Mouse (Mus musculus) CH12.LX (cell line): Measurements from ENCODE around the gene Cers6. TPM values are rescaled to one million over a fixed set of nuclear protein-coding genes. Genes with fewer than 3 reads are reported as not detected.

Source experiments
- DNase-seq: peaks from one replicate; pipeline ENCODE4 v3.0.0-alpha.2; 2013; ENCODE audit errors: extremely low read depth
- H3K27ac ChIP-seq: 2 replicates; pipeline ENCODE4 v1.5.1; 2012; ENCODE audit warnings: low read depth, mild to moderate bottlenecking, control low read depth, moderate library complexity; ENCODE audit not compliant: insufficient read depth
- H3K27me3 ChIP-seq: replicated peaks from 2 replicates; pipeline ENCODE3; 2012; ENCODE audit warnings: inconsistent platforms
- H3K36me3 ChIP-seq, 2 experiments: replicated peaks in 1 of 2; 2 replicates each; pipeline versions ENCODE3 to v1.6.1; 2012; ENCODE audit warnings: inconsistent platforms in 1 of 2, low read length in 1 of 2, mild to moderate bottlenecking in 1 of 2, mixed read lengths in 1 of 2, moderate library complexity in 1 of 2; ENCODE audit not compliant: control insufficient read depth in 1 of 2, insufficient read depth in 1 of 2
- H3K4me1 ChIP-seq, 2 experiments: 2 replicates each; pipeline ENCODE4 v1.6.1; 2012; ENCODE audit warnings: inconsistent platforms in 1 of 2, moderate library complexity in 1 of 2; ENCODE audit not compliant: insufficient read depth in 2 of 2, control insufficient read depth in 1 of 2
- H3K4me2 ChIP-seq: 2 replicates; pipeline ENCODE4 v1.6.1; 2012; ENCODE audit warnings: low read depth, mild to moderate bottlenecking, control low read depth; ENCODE audit not compliant: poor library complexity, insufficient read depth, severe bottlenecking
- H3K4me3 ChIP-seq, 3 experiments: fragments of 150-350 bp in 1 of 3; sonication (generic) in 1 of 3; replicated peaks in 1 of 3; 2 replicates each; pipeline versions ENCODE3 to v1.5.1; 2011 to 2012; ENCODE audit warnings: low read depth in 2 of 3, low read length in 2 of 3, mild to moderate bottlenecking in 2 of 3, moderate library complexity in 2 of 3, control low read depth in 1 of 3, improper control_type of control experiment in 1 of 3, inconsistent platforms in 1 of 3, mixed read lengths in 1 of 3; ENCODE audit not compliant: poor library complexity in 1 of 3
- H3K79me2 ChIP-seq: replicated peaks from 2 replicates; pipeline ENCODE4 v1.6.1; 2012; ENCODE audit warnings: mild to moderate bottlenecking, moderate library complexity; ENCODE audit not compliant: control insufficient read depth, poor library complexity, insufficient read depth, severe bottlenecking; ENCODE audit errors: extremely low read depth
- H3K9ac ChIP-seq: 2 replicates; pipeline ENCODE4 v1.6.1; 2012; ENCODE audit warnings: low read depth, mild to moderate bottlenecking, control low read depth, moderate library complexity; ENCODE audit not compliant: insufficient read depth
- H3K9me3 ChIP-seq: replicated peaks from 2 replicates; pipeline ENCODE3; 2012; ENCODE audit warnings: low read length, inconsistent platforms, mixed read lengths
- CHD2 ChIP-seq: IDR thresholded peaks from 2 replicates; pipeline ENCODE4 v1.6.1; 2011; ENCODE audit warnings: low read length, improper control_type of control experiment
- CTCF ChIP-seq, 2 experiments: IDR thresholded peaks in 1 of 2; conservative IDR thresholded peaks in 1 of 2; 2 replicates each; pipeline ENCODE4 v1.5.1; 2011 to 2012; ENCODE audit warnings: low read depth in 2 of 2, low read length in 2 of 2, improper control_type of control experiment in 1 of 2, inconsistent platforms in 1 of 2, mild to moderate bottlenecking in 1 of 2, moderate library complexity in 1 of 2
- ELF1 ChIP-seq: IDR thresholded peaks from 2 replicates; pipeline ENCODE4 v1.6.1; 2014; ENCODE audit warnings: low read depth, mild to moderate bottlenecking, inconsistent platforms, low read length, improper control_type of control experiment
- EP300 ChIP-seq: IDR thresholded peaks from 2 replicates; pipeline ENCODE4 v1.6.1; 2011; ENCODE audit warnings: low read length, improper control_type of control experiment
- ETS1 ChIP-seq: conservative IDR thresholded peaks from 2 replicates; pipeline ENCODE4 v1.6.1; 2012; ENCODE audit warnings: low read depth, mild to moderate bottlenecking, inconsistent platforms, low read length, improper control_type of control experiment, moderate library complexity
- GABPA ChIP-seq: IDR thresholded peaks from 2 replicates; pipeline ENCODE4 v1.6.1; 2012; ENCODE audit warnings: low read depth, low read length, improper control_type of control experiment, inconsistent platforms; ENCODE audit not compliant: insufficient replicate concordance
- HCFC1 ChIP-seq: IDR thresholded peaks from 2 replicates; pipeline ENCODE4 v1.6.1; 2012; ENCODE audit warnings: low read depth, mild to moderate bottlenecking, inconsistent platforms, low read length, improper control_type of control experiment
- KAT2A ChIP-seq: IDR thresholded peaks from 2 replicates; pipeline ENCODE4 v1.6.1; 2012; ENCODE audit warnings: low read length, improper control_type of control experiment, inconsistent platforms; ENCODE audit not compliant: insufficient replicate concordance
- MAX ChIP-seq: IDR thresholded peaks from 2 replicates; pipeline ENCODE4 v1.6.1; 2011; ENCODE audit warnings: low read length, improper control_type of control experiment
- POLR2AphosphoS2 ChIP-seq: IDR thresholded peaks from 2 replicates; pipeline ENCODE4 v1.6.1; 2011; ENCODE audit warnings: low read depth, low read length, improper control_type of control experiment
- SMC3 ChIP-seq: IDR thresholded peaks from 2 replicates; pipeline ENCODE4 v1.6.1; 2011; ENCODE audit warnings: low read depth, low read length, improper control_type of control experiment
- ZKSCAN1 ChIP-seq: IDR thresholded peaks from 2 replicates; pipeline ENCODE4 v1.6.1; 2012; ENCODE audit warnings: low read depth, inconsistent platforms, low read length, improper control_type of control experiment, borderline replicate concordance
- ZNF384 ChIP-seq: IDR thresholded peaks from 2 replicates; pipeline ENCODE4 v1.6.1; 2012; ENCODE audit warnings: low read depth, low read length, improper control_type of control experiment, inconsistent platforms
- dilution Hi-C: fragments of 300-500 bp; cut with MboI; formaldehyde crosslinking; loops from 2 replicates; pipeline ENCODE4 v1.14.3; 2020; ENCODE audit warnings: low sequenced_read_pairs; ENCODE audit not compliant: extremely low pct_unique_long_range_greater_than_20kb, extremely low pct_ligation_motif_present
- in situ Hi-C: fragments of 300-500 bp; cut with MboI; formaldehyde crosslinking; loops from 3 replicates; pipeline ENCODE4 v1.14.3; 2019; ENCODE audit warnings: low sequenced_read_pairs, low pct_ligation_motif_present, low pct_unique_long_range_greater_than_20kb, mixed read lengths
- polyA plus RNA-seq: library from polyadenylated mRNA; unstranded; fragments of >175 nt; gene quantifications from 2 replicates; pipeline ENCODE4 v1.2.1, GENCODE M21; 2012; ENCODE audit warnings: low read depth; ENCODE audit not compliant: insufficient read length
- total RNA-seq, 2 experiments: library from RNA; depleted of rRNA; stranded (reverse); fragments of 300-350 nt in 1 of 2; fragments of >200 nt in 1 of 2; gene quantifications; 2 replicates each; pipeline ENCODE4 v1.2.3; 2012 to 2014

Cers6 gene
- total and polyA plus RNA-seq, 3 experiments: not detected

DNA sequence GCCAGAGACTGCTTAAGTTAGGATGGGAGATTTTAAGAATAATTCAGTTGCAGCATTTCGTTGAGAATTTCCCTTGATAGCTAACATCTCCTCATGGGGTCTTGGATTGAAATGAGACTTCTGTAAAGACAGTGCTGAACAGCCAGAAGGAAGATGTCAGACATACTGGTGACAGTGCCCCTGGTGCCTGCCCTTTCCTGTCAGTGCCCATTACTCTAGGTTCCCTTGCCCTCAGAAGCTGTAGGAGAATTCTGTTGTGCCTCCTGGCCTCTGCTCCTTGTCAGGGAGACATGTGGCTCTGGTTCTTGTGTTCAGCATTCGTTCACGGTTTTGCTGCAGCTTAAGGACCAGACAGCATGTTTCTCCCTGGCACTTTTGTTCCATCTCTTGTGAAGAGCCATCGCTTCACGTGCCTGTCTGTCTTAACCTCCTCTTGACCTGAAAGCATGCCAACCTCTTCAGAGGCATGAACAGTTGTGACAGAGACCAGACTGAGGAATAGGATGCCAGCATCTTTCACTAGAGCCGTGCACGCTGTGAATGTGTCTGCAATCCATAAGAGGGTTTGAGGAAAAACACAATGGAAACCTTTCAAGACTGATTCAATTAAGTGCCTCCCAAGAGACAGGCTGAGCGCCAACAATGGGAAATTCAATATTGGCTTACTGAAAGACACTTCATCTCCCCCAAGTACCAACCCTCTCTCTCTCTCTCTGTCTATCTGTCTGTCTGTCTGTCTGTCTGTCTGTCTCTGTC lies 225.4 kb downstream of the Cers6 start:
- Histone ChIP-seq H3K9me3 (no peaks in the 10 kb centered on the region), H3K36me3 (no peaks in the 10 kb centered on the region), H3K27ac (no peak overlapping the region), H3K79me2 (no peaks in the 10 kb centered on the region), H3K4me1 (no peaks in the 10 kb centered on the region), H3K4me2 (no peak overlapping the region), H3K27me3 (no peaks in the 10 kb centered on the region), H3K4me3 (no peak overlapping the region), H3K9ac (no peak overlapping the region)
- TF ChIP-seq GABPA (no peak), SMC3 (no peak), KAT2A (no peak), EP300 (no peak), ZKSCAN1 (no peak), POLR2AphosphoS2 (no peak), ZNF384 (no peak), MAX (no peak), ELF1 (no peak), CHD2 (no peak)
- in situ Hi-C loops (no loop called here), dilution Hi-C loops (no loop called here)
- DNase-seq: no peak

DNA sequence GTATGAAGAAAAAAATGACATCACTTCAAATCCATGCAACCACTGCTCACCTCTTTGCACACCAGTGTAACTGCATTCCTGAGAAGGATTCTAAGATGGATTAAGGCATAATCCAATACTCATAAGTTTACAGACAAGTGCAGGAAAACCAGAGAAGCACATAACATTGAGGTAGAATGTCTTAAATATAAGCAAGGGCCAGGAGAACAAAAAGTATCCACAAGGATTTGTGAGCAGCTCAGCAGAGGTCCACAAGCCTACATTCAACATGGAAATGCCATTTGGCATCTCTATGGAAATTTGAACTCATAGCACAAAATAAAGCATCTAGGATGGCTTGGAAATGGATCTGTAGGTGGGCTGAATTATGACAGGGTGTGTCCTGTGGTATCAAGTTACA lies 234.6 kb downstream of the Cers6 start:
- Histone ChIP-seq H3K27me3 (no peaks in the 10 kb centered on the region), H3K36me3 (no peaks in the 10 kb centered on the region), H3K79me2 (no peaks in the 10 kb centered on the region), H3K9me3 (no peaks in the 10 kb centered on the region), H3K9ac (no peak overlapping the region), H3K4me2 (no peak overlapping the region), H3K27ac (no peak overlapping the region), H3K4me3 (no peak overlapping the region), H3K4me1 (no peaks in the 10 kb centered on the region)
- TF ChIP-seq ZNF384: no peak
- TF ChIP-seq HCFC1: no peak
- no peak for TF ChIP-seq ETS1
- in situ Hi-C loops: no loop called here
- dilution Hi-C loops: no loop called here
- DNase-seq: no peak

GRCm38 (mm10) chr2:69096821-69097220 lies 235.6 kb downstream of the Cers6 start:
- in situ Hi-C loops: no loop called here
- Histone ChIP-seq H3K4me1 (no peaks in the 10 kb centered on the region), H3K4me3 (no peak overlapping the region), H3K36me3 (no peaks in the 10 kb centered on the region), H3K79me2 (no peaks in the 10 kb centered on the region), H3K9ac (no peak overlapping the region), H3K27me3 (no peaks in the 10 kb centered on the region), H3K4me2 (no peak overlapping the region), H3K27ac (no peak overlapping the region), H3K9me3 (no peaks in the 10 kb centered on the region)
- no peak for DNase-seq
- dilution Hi-C loops: no loop called here
- no peak for TF ChIP-seq CTCF (conservative IDR thresholded peaks at IDR 0.05 in 1 of 2, IDR thresholded peaks at IDR 0.05 in 1 of 2; ENCODE audit: low read depth in 2 of 2, low read length in 2 of 2)
